Mouse (Mus musculus): ENCODE data around the gene Fryl. TPM values are rescaled to one million over a fixed set of nuclear protein-coding genes. Genes with fewer than 3 reads are reported as not detected.
"Not testable (repeated sequence)": the region's sequence is repeated elsewhere in the genome, so short reads cannot be mapped to it uniquely, and the experiment has no call there.

Fryl gene
- polyA plus RNA-seq, 1 experiment from 2014 or later, result 48.0 TPM

GRCm38 (mm10) chr5:73056457-73056856, 200.0 kb downstream of the Fryl start:
- 0 out of 2 replicates have a peak, but pooled peaks cover under 1% of the 10 kb centered on the region for H3K4me1 ChIP-seq (replicated peaks; ENCODE audit: control insufficient read depth, insufficient read depth, low read length)
- H3K9ac ChIP-seq (ENCODE audit: low read length), result no peak overlapping the region
- ATAC-seq (replicated peaks; ENCODE audit: low FRiP score) (no peak), DNase-seq (ENCODE audit: low spot score) (no peak)
- WGBS, result 92% methylated on average over 6 of the region's 6 CpGs
- H3K36me3 ChIP-seq (ENCODE audit: control insufficient read depth, insufficient read depth, low read length), result peaks cover 8% of the 10 kb centered on the region; the same call in 1 of the 2 replicates
- no peak overlapping the region for H3K27ac ChIP-seq (ENCODE audit: low read depth, low read length)
- H3K4me2 ChIP-seq (ENCODE audit: low read depth, low read length, severe bottlenecking), result no peak overlapping the region
- no peaks in the 10 kb centered on the region for H3K9me3 ChIP-seq (ENCODE audit: control insufficient read depth, low read length)
- H3K4me3 ChIP-seq (ENCODE audit: low read depth, low read length), result no peak overlapping the region
- H3K27me3 ChIP-seq (ENCODE audit: control insufficient read depth, insufficient read depth, low read length), result no peaks in the 10 kb centered on the region

GRCm38 (mm10) chr5:73053933-73054332, 202.5 kb downstream of the Fryl start:
- Histone ChIP-seq H3K36me3 (ENCODE audit: control insufficient read depth, insufficient read depth, low read length) (peaks cover 12% of the 10 kb centered on the region), H3K9me3 (ENCODE audit: control insufficient read depth, low read length) (no peaks in the 10 kb centered on the region), H3K4me3 (ENCODE audit: low read depth, low read length) (no peak overlapping the region), H3K4me2 (ENCODE audit: low read depth, low read length, severe bottlenecking) (no peak overlapping the region), H3K27me3 (ENCODE audit: control insufficient read depth, insufficient read depth, low read length) (no peaks in the 10 kb centered on the region), H3K4me1 (replicated peaks; ENCODE audit: control insufficient read depth, insufficient read depth, low read length) (no peaks in the 10 kb centered on the region), H3K27ac (ENCODE audit: low read depth, low read length) (no peak overlapping the region), H3K9ac (ENCODE audit: low read length) (no peak overlapping the region)
- no peak for ATAC-seq (replicated peaks; ENCODE audit: low FRiP score)
- no peak for DNase-seq (ENCODE audit: low spot score)
- 98% methylated on average over 8 of the region's 8 CpGs for WGBS

GRCm38 (mm10) chr5:73047651-73048245, 208.7 kb downstream of the Fryl start:
- H3K27me3 ChIP-seq (ENCODE audit: control insufficient read depth, insufficient read depth, low read length), result no peaks in the 10 kb centered on the region
- peaks cover 11% of the 10 kb centered on the region for H3K36me3 ChIP-seq (ENCODE audit: control insufficient read depth, insufficient read depth, low read length)
- no peak overlapping the region for H3K4me3 ChIP-seq (ENCODE audit: low read depth, low read length)
- 80% methylated on average over 7 of the region's 7 CpGs for WGBS
- no peak overlapping the region for H3K27ac ChIP-seq (ENCODE audit: low read depth, low read length)
- H3K4me1 ChIP-seq (replicated peaks; ENCODE audit: control insufficient read depth, insufficient read depth, low read length), result no peaks in the 10 kb centered on the region
- no peak overlapping the region for H3K9ac ChIP-seq (ENCODE audit: low read length)
- H3K4me2 ChIP-seq (ENCODE audit: low read depth, low read length, severe bottlenecking), result no peak overlapping the region
- DNase-seq (ENCODE audit: low spot score), result no peak
- H3K9me3 ChIP-seq (ENCODE audit: control insufficient read depth, low read length), result no peaks in the 10 kb centered on the region
- ATAC-seq (replicated peaks; ENCODE audit: low FRiP score), result no peak

- Histone ChIP-seq H3K9me3 (ENCODE audit: control insufficient read depth, low read length) (no peaks in the 10 kb centered on the region), H3K27me3 (ENCODE audit: control insufficient read depth, insufficient read depth, low read length) (no peaks in the 10 kb centered on the region), H3K36me3 (ENCODE audit: control insufficient read depth, insufficient read depth, low read length) (peaks cover 7% of the 10 kb centered on the region; the same call in 1 of the 2 replicates), H3K27ac (ENCODE audit: low read depth, low read length) (no peak overlapping the region), H3K4me1 (replicated peaks; ENCODE audit: control insufficient read depth, insufficient read depth, low read length) (no peaks in the 10 kb centered on the region), H3K4me3 (ENCODE audit: low read depth, low read length) (no peak overlapping the region), H3K4me2 (ENCODE audit: low read depth, low read length, severe bottlenecking) (no peak overlapping the region), H3K9ac (ENCODE audit: low read length) (no peak overlapping the region)
- 96% methylated on average over 2 of the region's 2 CpGs for WGBS
- ATAC-seq (replicated peaks; ENCODE audit: low FRiP score) (no peak), DNase-seq (ENCODE audit: low spot score) (no peak)
Observed at GRCm38 (mm10) chr5:73044055-73044454, 212.4 kb downstream of the Fryl start.

GRCm38 (mm10) chr5:73032481-73032880, 223.9 kb downstream of the Fryl start:
- Histone ChIP-seq H3K27me3 (ENCODE audit: control insufficient read depth, insufficient read depth, low read length) (no peaks in the 10 kb centered on the region), H3K4me3 (ENCODE audit: low read depth, low read length) (no peak overlapping the region), H3K4me1 (replicated peaks; ENCODE audit: control insufficient read depth, insufficient read depth, low read length) (no peaks in the 10 kb centered on the region), H3K9ac (ENCODE audit: low read length) (no peak overlapping the region), H3K36me3 (ENCODE audit: control insufficient read depth, insufficient read depth, low read length) (peaks cover 6% of the 10 kb centered on the region; the same call in 1 of the 2 replicates), H3K27ac (ENCODE audit: low read depth, low read length) (no peak overlapping the region), H3K9me3 (ENCODE audit: control insufficient read depth, low read length) (no peaks in the 10 kb centered on the region), H3K4me2 (ENCODE audit: low read depth, low read length, severe bottlenecking) (no peak overlapping the region)
- WGBS, result 89% methylated on average over 11 of the region's 11 CpGs
- no peak for ATAC-seq (replicated peaks; ENCODE audit: low FRiP score)
- no peak for DNase-seq (ENCODE audit: low spot score)

- Histone ChIP-seq H3K9me3 (ENCODE audit: control insufficient read depth, low read length) (no peaks in the 10 kb centered on the region), H3K27me3 (ENCODE audit: control insufficient read depth, insufficient read depth, low read length) (no peaks in the 10 kb centered on the region), H3K27ac (ENCODE audit: low read depth, low read length) (no peak overlapping the region), H3K4me3 (ENCODE audit: low read depth, low read length) (no peak overlapping the region), H3K9ac (ENCODE audit: low read length) (no peak overlapping the region), H3K4me1 (replicated peaks; ENCODE audit: control insufficient read depth, insufficient read depth, low read length) (no peaks in the 10 kb centered on the region), H3K4me2 (ENCODE audit: low read depth, low read length, severe bottlenecking) (no peak overlapping the region), H3K36me3 (ENCODE audit: control insufficient read depth, insufficient read depth, low read length) (peaks cover 6% of the 10 kb centered on the region; the same call in 1 of the 2 replicates)
- 91% methylated on average over 13 of the region's 13 CpGs for WGBS
- DNase-seq (ENCODE audit: low spot score) (no peak), ATAC-seq (replicated peaks; ENCODE audit: low FRiP score) (no peak)
Observed at GRCm38 (mm10) chr5:73028646-73029045, 227.8 kb downstream of the Fryl start.

GRCm38 (mm10) chr5:73023801-73024200, 232.6 kb downstream of the Fryl start:
- no peak overlapping the region for H3K4me3 ChIP-seq (ENCODE audit: low read depth, low read length)
- no peaks in the 10 kb centered on the region for H3K27me3 ChIP-seq (ENCODE audit: control insufficient read depth, insufficient read depth, low read length)
- no peak overlapping the region for H3K27ac ChIP-seq (ENCODE audit: low read depth, low read length)
- no peaks in the 10 kb centered on the region for H3K36me3 ChIP-seq (ENCODE audit: control insufficient read depth, insufficient read depth, low read length)
- H3K4me1 ChIP-seq (replicated peaks; ENCODE audit: control insufficient read depth, insufficient read depth, low read length), result no peaks in the 10 kb centered on the region
- no peak for ATAC-seq (replicated peaks; ENCODE audit: low FRiP score)
- H3K9me3 ChIP-seq (ENCODE audit: control insufficient read depth, low read length), result no peaks in the 10 kb centered on the region
- no peak overlapping the region for H3K9ac ChIP-seq (ENCODE audit: low read length)
- H3K4me2 ChIP-seq (ENCODE audit: low read depth, low read length, severe bottlenecking), result no peak overlapping the region
- WGBS, result 95% methylated on average over 13 of the region's 13 CpGs
- DNase-seq (ENCODE audit: low spot score), result no peak

- no peaks in the 10 kb centered on the region for H3K9me3 ChIP-seq (ENCODE audit: control insufficient read depth, low read length)
- peaks cover 5% of the 10 kb centered on the region for H3K27me3 ChIP-seq (ENCODE audit: control insufficient read depth, insufficient read depth, low read length)
- no peak overlapping the region for H3K27ac ChIP-seq (ENCODE audit: low read depth, low read length)
- H3K4me1 ChIP-seq (replicated peaks; ENCODE audit: control insufficient read depth, insufficient read depth, low read length), result no peaks in the 10 kb centered on the region; the same call in 1 of the 2 replicates
- WGBS, result 57% methylated on average over 9 of the region's 9 CpGs
- no peaks in the 10 kb centered on the region for H3K36me3 ChIP-seq (ENCODE audit: control insufficient read depth, insufficient read depth, low read length)
- H3K4me2 ChIP-seq (ENCODE audit: low read depth, low read length, severe bottlenecking), result no peak overlapping the region
- DNase-seq (ENCODE audit: low spot score) (no peak), ATAC-seq (replicated peaks; ENCODE audit: low FRiP score) (no peak)
- no peak overlapping the region for H3K9ac ChIP-seq (ENCODE audit: low read length)
- no peak overlapping the region for H3K4me3 ChIP-seq (ENCODE audit: low read depth, low read length)
Observed at GRCm38 (mm10) chr5:73014745-73015144, 241.7 kb downstream of the Fryl start.

GRCm38 (mm10) chr5:73013611-73014287, 242.7 kb downstream of the Fryl start:
- ATAC-seq (replicated peaks; ENCODE audit: low FRiP score) (peak; percentile 75), DNase-seq (ENCODE audit: low spot score) (peak; percentile 63)
- not testable (repeated sequence) for H3K27ac ChIP-seq (ENCODE audit: low read depth, low read length); H3K27me3 ChIP-seq (ENCODE audit: control insufficient read depth, insufficient read depth, low read length); H3K4me1 ChIP-seq (replicated peaks; ENCODE audit: control insufficient read depth, insufficient read depth, low read length); H3K36me3 ChIP-seq (ENCODE audit: control insufficient read depth, insufficient read depth, low read length); H3K9me3 ChIP-seq (ENCODE audit: control insufficient read depth, low read length)
- Histone ChIP-seq H3K9ac (ENCODE audit: low read length) (peak overlapping the region; percentile 5; the same call in 1 of the 2 replicates), H3K4me3 (ENCODE audit: low read depth, low read length) (peak overlapping the region; percentile 30), H3K4me2 (ENCODE audit: low read depth, low read length, severe bottlenecking) (peak overlapping the region; percentile 61)
- 3% methylated on average over 45 of the region's 65 CpGs for WGBS

Measured in forebrain, embryonic 11.5 days (tissue).